Mouse (Mus musculus): Measurements from ENCODE around the gene Gab3.
A peak's percentile ranks its signal among the peaks of the same experiment; 100 is the strongest.

Gene Gab3

GRCm38 (mm10) chrX:75084774-75085508 is at the start of gene Gab3:
Gene Gab3, minus strand, starts transcription at chrX:75085458.
- TF ChIP-seq NANOG (IDR thresholded peaks at IDR 0.05; ENCODE audit: borderline replicate concordance, low read length): no peak
- no peak for TF ChIP-seq POU5F1 (IDR thresholded peaks at IDR 0.05; ENCODE audit: borderline replicate concordance, low read length)
- TF ChIP-seq CTCF (conservative IDR thresholded peaks at IDR 0.05; ENCODE audit: low read length): no peak
- peaks cover 4% of the 10 kb centered on the region; the same call in 1 of the 2 replicates for H3K4me1 ChIP-seq (replicated peaks; ENCODE audit: low read depth, low read length)
- no peaks in the 10 kb centered on the region for H3K36me3 ChIP-seq (ENCODE audit: insufficient read depth, low read length)
- H3K9me3 ChIP-seq (ENCODE audit: low read length): no peaks in the 10 kb centered on the region
- no peaks in the 10 kb centered on the region for H3K27me3 ChIP-seq (ENCODE audit: insufficient read depth, low read length)
- H3K4me3 ChIP-seq (replicated peaks; ENCODE audit: low read length): peak within 1 kb of the TSS; percentile 69

DNA sequence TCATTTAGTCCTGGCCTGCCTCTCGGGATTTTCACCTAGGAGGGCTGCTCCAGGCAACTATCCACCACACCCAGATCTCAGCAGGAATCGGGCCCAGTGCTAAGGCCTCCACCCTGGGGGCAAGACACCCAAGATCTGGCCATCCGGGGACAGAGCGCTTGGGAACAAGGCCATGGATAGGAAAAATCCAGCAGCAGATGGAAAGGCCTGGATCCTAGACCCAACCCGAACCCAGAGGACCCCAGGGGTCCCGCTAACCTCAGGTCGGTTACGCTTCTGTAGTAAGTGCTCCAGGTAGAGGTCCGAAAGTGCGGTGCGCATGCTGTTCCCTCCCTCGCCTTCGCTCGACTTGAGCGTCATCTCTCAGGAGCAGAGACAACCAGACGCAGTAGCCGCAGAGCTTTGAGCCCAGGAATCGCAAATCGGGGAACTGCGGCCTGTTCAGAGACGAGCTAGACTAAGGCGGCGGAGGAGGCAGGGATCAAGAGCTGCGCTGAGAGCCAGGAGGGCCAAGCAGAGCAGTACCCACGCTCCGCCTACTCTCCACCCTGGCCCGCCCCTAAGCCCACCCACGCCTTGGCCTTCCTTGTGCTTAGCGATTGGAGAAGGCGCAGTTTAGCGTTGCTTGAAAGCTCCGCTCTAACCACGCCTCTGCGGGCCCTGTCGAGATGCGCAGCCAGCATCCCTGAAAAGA is 45.4 kb upstream of the Gab3 start, which contains the start of gene Mpp1:
Gene Mpp1, minus strand, starts transcription at position 550 of the 694 bp plus-strand sequence.
- H3K4me3 ChIP-seq (replicated peaks; ENCODE audit: low read length): peak within 1 kb of the TSS; percentile 79
- H3K27me3 ChIP-seq (ENCODE audit: insufficient read depth, low read length): no peaks in the 10 kb centered on the region
- H3K9me3 ChIP-seq (ENCODE audit: low read length): no peaks in the 10 kb centered on the region
- no peaks in the 10 kb centered on the region for H3K36me3 ChIP-seq (ENCODE audit: insufficient read depth, low read length)
- no peak for TF ChIP-seq CTCF (conservative IDR thresholded peaks at IDR 0.05; ENCODE audit: low read length)
- no peak for TF ChIP-seq POU5F1 (IDR thresholded peaks at IDR 0.05; ENCODE audit: borderline replicate concordance, low read length)
- no peak for TF ChIP-seq NANOG (IDR thresholded peaks at IDR 0.05; ENCODE audit: borderline replicate concordance, low read length)
- H3K4me1 ChIP-seq (replicated peaks; ENCODE audit: low read depth, low read length): peaks cover 12% of the 10 kb centered on the region

DNA sequence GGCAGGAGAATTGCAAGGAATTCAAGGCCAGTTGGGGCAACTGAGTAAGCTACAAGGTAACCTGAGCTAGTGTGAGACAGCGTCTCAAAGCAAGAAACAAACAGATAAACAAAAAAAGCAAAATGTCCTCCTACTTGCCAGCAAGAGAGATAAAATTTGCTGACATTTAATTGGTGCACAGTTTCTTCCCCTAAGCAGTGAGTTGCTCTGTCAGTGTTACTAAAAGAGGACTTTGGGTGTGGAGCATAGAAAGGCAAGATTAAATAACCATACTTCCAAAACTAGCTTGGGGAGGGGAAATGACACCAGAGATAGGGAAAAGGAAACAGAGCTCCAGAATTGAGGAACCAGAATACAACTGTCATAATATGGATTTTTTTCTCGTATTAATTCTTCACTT is 44.2 kb upstream of the Gab3 start:
- no peak overlapping the region for H3K4me3 ChIP-seq (replicated peaks; ENCODE audit: low read length)
- peaks cover 18% of the 10 kb centered on the region for H3K4me1 ChIP-seq (replicated peaks; ENCODE audit: low read depth, low read length)
- 0 out of 2 replicates have a peak, but pooled peaks cover 5% of the 10 kb centered on the region for H3K36me3 ChIP-seq (ENCODE audit: insufficient read depth, low read length)
- TF ChIP-seq POU5F1 (IDR thresholded peaks at IDR 0.05; ENCODE audit: borderline replicate concordance, low read length) (no peak), NANOG (IDR thresholded peaks at IDR 0.05; ENCODE audit: borderline replicate concordance, low read length) (no peak), CTCF (conservative IDR thresholded peaks at IDR 0.05; ENCODE audit: low read length) (no peak)
- no peaks in the 10 kb centered on the region for H3K27me3 ChIP-seq (ENCODE audit: insufficient read depth, low read length)
- no peaks in the 10 kb centered on the region for H3K9me3 ChIP-seq (ENCODE audit: low read length)

- TF ChIP-seq CTCF (conservative IDR thresholded peaks at IDR 0.05; ENCODE audit: low read length): no peak
- TF ChIP-seq POU5F1 (IDR thresholded peaks at IDR 0.05; ENCODE audit: borderline replicate concordance, low read length): no peak
- TF ChIP-seq NANOG (IDR thresholded peaks at IDR 0.05; ENCODE audit: borderline replicate concordance, low read length): no peak
- H3K4me1 ChIP-seq (replicated peaks; ENCODE audit: low read depth, low read length): peaks cover 18% of the 10 kb centered on the region
- H3K36me3 ChIP-seq (ENCODE audit: insufficient read depth, low read length): peaks cover 8% of the 10 kb centered on the region
- H3K4me3 ChIP-seq (replicated peaks; ENCODE audit: low read length): no peak overlapping the region
- no peaks in the 10 kb centered on the region for H3K9me3 ChIP-seq (ENCODE audit: low read length)
- H3K27me3 ChIP-seq (ENCODE audit: insufficient read depth, low read length): no peaks in the 10 kb centered on the region
These were observed 43.2 kb upstream of the Gab3 start for GRCm38 (mm10) chrX:75128333-75128980.

DNA sequence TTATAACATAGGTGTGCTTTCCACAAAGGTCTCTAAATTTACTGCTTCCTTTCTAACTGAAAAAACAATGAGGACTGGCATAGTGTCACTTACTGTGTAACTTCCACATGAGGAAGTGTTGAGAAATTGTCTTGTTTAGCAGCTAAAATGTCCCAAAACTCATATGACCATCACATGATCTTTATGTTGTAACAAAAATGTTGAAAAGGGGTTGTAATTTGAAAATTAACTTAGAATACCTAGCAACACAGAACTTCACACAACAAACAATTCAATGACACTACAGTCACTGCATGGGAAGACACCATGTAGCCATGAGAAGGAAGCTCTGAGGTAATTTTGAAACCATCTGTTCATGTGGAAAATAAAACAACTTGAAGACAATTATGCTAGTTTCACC is 41.6 kb upstream of the Gab3 start:
- Histone ChIP-seq H3K4me1 (replicated peaks; ENCODE audit: low read depth, low read length) (peaks cover 18% of the 10 kb centered on the region), H3K27me3 (ENCODE audit: insufficient read depth, low read length) (no peaks in the 10 kb centered on the region), H3K4me3 (replicated peaks; ENCODE audit: low read length) (no peak overlapping the region), H3K36me3 (ENCODE audit: insufficient read depth, low read length) (peaks cover 17% of the 10 kb centered on the region), H3K9me3 (ENCODE audit: low read length) (no peaks in the 10 kb centered on the region)
- TF ChIP-seq NANOG (IDR thresholded peaks at IDR 0.05; ENCODE audit: borderline replicate concordance, low read length) (no peak), POU5F1 (IDR thresholded peaks at IDR 0.05; ENCODE audit: borderline replicate concordance, low read length) (no peak), CTCF (conservative IDR thresholded peaks at IDR 0.05; ENCODE audit: low read length) (no peak)

DNA sequence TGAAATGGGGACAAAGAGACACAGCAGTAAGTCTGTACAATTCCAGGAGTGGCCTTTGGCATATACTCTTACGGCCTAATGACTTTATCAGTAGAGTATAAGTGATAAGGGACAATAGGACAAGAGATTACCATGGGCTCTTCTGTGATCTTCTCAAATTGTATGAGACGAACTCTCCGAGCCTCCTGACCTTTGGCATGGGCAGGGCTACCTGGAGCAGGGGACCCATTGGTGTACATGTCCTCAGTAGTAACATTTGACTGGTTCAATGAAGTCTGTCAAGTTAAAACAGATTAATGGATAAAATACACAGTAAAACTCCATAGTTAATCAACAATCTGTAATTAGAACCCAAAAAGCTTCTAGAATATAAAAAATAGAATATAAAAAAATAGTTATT is 40.3 kb upstream of the Gab3 start:
- H3K9me3 ChIP-seq (ENCODE audit: low read length): no peaks in the 10 kb centered on the region
- no peaks in the 10 kb centered on the region for H3K27me3 ChIP-seq (ENCODE audit: insufficient read depth, low read length)
- peaks cover 19% of the 10 kb centered on the region for H3K36me3 ChIP-seq (ENCODE audit: insufficient read depth, low read length)
- peaks cover 18% of the 10 kb centered on the region for H3K4me1 ChIP-seq (replicated peaks; ENCODE audit: low read depth, low read length)
- H3K4me3 ChIP-seq (replicated peaks; ENCODE audit: low read length): no peak overlapping the region
- TF ChIP-seq CTCF (conservative IDR thresholded peaks at IDR 0.05; ENCODE audit: low read length) (no peak), NANOG (IDR thresholded peaks at IDR 0.05; ENCODE audit: borderline replicate concordance, low read length) (no peak), POU5F1 (IDR thresholded peaks at IDR 0.05; ENCODE audit: borderline replicate concordance, low read length) (no peak)

GRCm38 (mm10) chrX:75115550-75115949 is 30.3 kb upstream of the Gab3 start:
- Histone ChIP-seq H3K9me3 (ENCODE audit: low read length) (no peaks in the 10 kb centered on the region), H3K4me1 (replicated peaks; ENCODE audit: low read depth, low read length) (no peaks in the 10 kb centered on the region)
- TF ChIP-seq NANOG (IDR thresholded peaks at IDR 0.05; ENCODE audit: borderline replicate concordance, low read length) (no peak), POU5F1 (IDR thresholded peaks at IDR 0.05; ENCODE audit: borderline replicate concordance, low read length) (no peak), CTCF (conservative IDR thresholded peaks at IDR 0.05; ENCODE audit: low read length) (no peak)

DNA sequence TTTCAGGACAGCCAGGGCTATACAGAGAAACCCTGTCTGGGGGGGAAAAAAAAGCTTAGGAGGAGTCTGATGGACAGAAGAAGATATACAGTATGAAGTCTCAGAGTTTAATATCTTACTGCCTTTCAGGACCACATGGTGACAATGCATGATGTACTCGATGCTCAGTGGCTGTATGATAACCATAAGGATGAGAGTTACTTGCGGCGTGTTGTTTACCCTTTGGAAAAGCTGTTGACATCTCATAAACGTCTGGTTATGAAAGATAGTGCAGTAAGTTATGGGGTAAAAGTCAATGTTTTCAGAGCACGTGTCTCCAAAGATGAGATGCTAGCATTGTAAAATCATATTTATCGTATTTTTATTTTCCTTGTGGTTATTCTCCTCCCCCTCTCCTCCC is 17.0 kb upstream of the Gab3 start:
- Histone ChIP-seq H3K27me3 (ENCODE audit: insufficient read depth, low read length) (no peaks in the 10 kb centered on the region), H3K9me3 (ENCODE audit: low read length) (no peaks in the 10 kb centered on the region), H3K4me3 (replicated peaks; ENCODE audit: low read length) (peak overlapping the region; percentile 66), H3K36me3 (ENCODE audit: insufficient read depth, low read length) (peaks cover 89% of the 10 kb centered on the region), H3K4me1 (replicated peaks; ENCODE audit: low read depth, low read length) (peaks cover 39% of the 10 kb centered on the region)
- TF ChIP-seq NANOG (IDR thresholded peaks at IDR 0.05; ENCODE audit: borderline replicate concordance, low read length) (no peak), CTCF (conservative IDR thresholded peaks at IDR 0.05; ENCODE audit: low read length) (no peak), POU5F1 (IDR thresholded peaks at IDR 0.05; ENCODE audit: borderline replicate concordance, low read length) (no peak)

More at GRCm38 (mm10) chrX:75115550-75115949, 30.3 kb upstream of the Gab3 start:
- Histone ChIP-seq H3K4me3 (replicated peaks; ENCODE audit: low read length) (no peak overlapping the region), H3K27me3 (ENCODE audit: insufficient read depth, low read length) (no peaks in the 10 kb centered on the region), H3K36me3 (ENCODE audit: insufficient read depth, low read length) (peaks cover 52% of the 10 kb centered on the region)

All from E14TG2a.4 (cell line).